Mouse (Mus musculus): ENCODE measurements around the gene Ssr2. TPM values are rescaled to one million over a fixed set of nuclear protein-coding genes. Genes with fewer than 3 reads are reported as not detected.

Gene Ssr2
- polyA plus RNA-seq, 1 experiment from 2014 or later = 155 TPM

- Histone ChIP-seq H3K4me3 (ENCODE audit: low read depth, low read length) (no peak overlapping the region), H3K27me3 (replicated peaks; ENCODE audit: control insufficient read depth, insufficient read depth, low read length) (no peaks in the 10 kb centered on the region), H3K36me3 (ENCODE audit: control insufficient read depth, insufficient read depth, low read length) (no peaks in the 10 kb centered on the region), H3K9ac (ENCODE audit: low read length) (no peak overlapping the region), H3K4me1 (ENCODE audit: control insufficient read depth, insufficient read depth, low read length) (peaks cover 3% of the 10 kb centered on the region; the same call in 1 of the 2 replicates), H3K27ac (ENCODE audit: low read depth, low read length) (no peak overlapping the region), H3K4me2 (ENCODE audit: low read length) (no peak overlapping the region), H3K9me3 (replicated peaks; ENCODE audit: control insufficient read depth, low read length) (no peaks in the 10 kb centered on the region)
- no peak for ATAC-seq
- no peak for DNase-seq (ENCODE audit: low spot score)
- 83% methylated on average over 8 of the region's 8 CpGs for WGBS
These were observed 38.7 kb downstream of the Ssr2 start for GRCm38 (mm10) chr3:88614418-88614817.

- no peaks in the 10 kb centered on the region for H3K27me3 ChIP-seq (replicated peaks; ENCODE audit: control insufficient read depth, insufficient read depth, low read length)
- no peak overlapping the region for H3K27ac ChIP-seq (ENCODE audit: low read depth, low read length)
- ATAC-seq (no peak), DNase-seq (ENCODE audit: low spot score) (no peak)
- no peaks in the 10 kb centered on the region for H3K9me3 ChIP-seq (replicated peaks; ENCODE audit: control insufficient read depth, low read length)
- 65% methylated on average over 5 of the region's 5 CpGs for WGBS
- H3K4me1 ChIP-seq (ENCODE audit: control insufficient read depth, insufficient read depth, low read length) = peaks cover 3% of the 10 kb centered on the region; the same call in 1 of the 2 replicates
- no peak overlapping the region for H3K9ac ChIP-seq (ENCODE audit: low read length)
- no peaks in the 10 kb centered on the region for H3K36me3 ChIP-seq (ENCODE audit: control insufficient read depth, insufficient read depth, low read length)
- no peak overlapping the region for H3K4me2 ChIP-seq (ENCODE audit: low read length)
- H3K4me3 ChIP-seq (ENCODE audit: low read depth, low read length) = no peak overlapping the region
These were observed 39.4 kb downstream of the Ssr2 start for GRCm38 (mm10) chr3:88615117-88615516.

- H3K9ac ChIP-seq (ENCODE audit: low read length) = no peak overlapping the region
- no peaks in the 10 kb centered on the region for H3K36me3 ChIP-seq (ENCODE audit: control insufficient read depth, insufficient read depth, low read length)
- H3K4me2 ChIP-seq (ENCODE audit: low read length) = no peak overlapping the region
- H3K4me3 ChIP-seq (ENCODE audit: low read depth, low read length) = no peak overlapping the region
- no peaks in the 10 kb centered on the region for H3K9me3 ChIP-seq (replicated peaks; ENCODE audit: control insufficient read depth, low read length)
- no peaks in the 10 kb centered on the region for H3K27me3 ChIP-seq (replicated peaks; ENCODE audit: control insufficient read depth, insufficient read depth, low read length)
- H3K4me1 ChIP-seq (ENCODE audit: control insufficient read depth, insufficient read depth, low read length) = peaks cover 3% of the 10 kb centered on the region; the same call in 1 of the 2 replicates
- H3K27ac ChIP-seq (ENCODE audit: low read depth, low read length) = no peak overlapping the region
- ATAC-seq (no peak; the same call in 1 of the 2 replicates), DNase-seq (ENCODE audit: low spot score) (peak; percentile 59)
- 38% methylated on average over 9 of the region's 9 CpGs for WGBS
These were observed 40.3 kb downstream of the Ssr2 start for GRCm38 (mm10) chr3:88615902-88616391.

- ATAC-seq = no peak
- no peak for DNase-seq (ENCODE audit: low spot score)
- H3K9me3 ChIP-seq (replicated peaks; ENCODE audit: control insufficient read depth, low read length) = no peaks in the 10 kb centered on the region
- H3K27ac ChIP-seq (ENCODE audit: low read depth, low read length) = no peak overlapping the region
- no peaks in the 10 kb centered on the region for H3K27me3 ChIP-seq (replicated peaks; ENCODE audit: control insufficient read depth, insufficient read depth, low read length)
- H3K4me1 ChIP-seq (ENCODE audit: control insufficient read depth, insufficient read depth, low read length) = peaks cover 3% of the 10 kb centered on the region; the same call in 1 of the 2 replicates
- H3K9ac ChIP-seq (ENCODE audit: low read length) = no peak overlapping the region
- H3K4me2 ChIP-seq (ENCODE audit: low read length) = no peak overlapping the region
- H3K4me3 ChIP-seq (ENCODE audit: low read depth, low read length) = no peak overlapping the region
- no peaks in the 10 kb centered on the region for H3K36me3 ChIP-seq (ENCODE audit: control insufficient read depth, insufficient read depth, low read length)
- 72% methylated on average over 3 of the region's 3 CpGs for WGBS
These were observed 41.4 kb downstream of the Ssr2 start for GRCm38 (mm10) chr3:88616951-88617500.

- no peaks in the 10 kb centered on the region for H3K9me3 ChIP-seq (replicated peaks; ENCODE audit: control insufficient read depth, low read length)
- DNase-seq (ENCODE audit: low spot score) (no peak), ATAC-seq (no peak)
- H3K27me3 ChIP-seq (replicated peaks; ENCODE audit: control insufficient read depth, insufficient read depth, low read length) = no peaks in the 10 kb centered on the region
- H3K4me3 ChIP-seq (ENCODE audit: low read depth, low read length) = no peak overlapping the region
- H3K27ac ChIP-seq (ENCODE audit: low read depth, low read length) = no peak overlapping the region
- 86% methylated on average over 8 of the region's 8 CpGs for WGBS
- H3K4me1 ChIP-seq (ENCODE audit: control insufficient read depth, insufficient read depth, low read length) = peaks cover 3% of the 10 kb centered on the region; the same call in 1 of the 2 replicates
- H3K36me3 ChIP-seq (ENCODE audit: control insufficient read depth, insufficient read depth, low read length) = no peaks in the 10 kb centered on the region
- H3K9ac ChIP-seq (ENCODE audit: low read length) = no peak overlapping the region
- H3K4me2 ChIP-seq (ENCODE audit: low read length) = no peak overlapping the region
These were observed 42.6 kb downstream of the Ssr2 start for GRCm38 (mm10) chr3:88618074-88618871.

- peaks cover 6% of the 10 kb centered on the region for H3K4me1 ChIP-seq (ENCODE audit: control insufficient read depth, insufficient read depth, low read length)
- 42% methylated on average over 9 of the region's 9 CpGs for WGBS
- DNase-seq (ENCODE audit: low spot score) (no peak), ATAC-seq (no peak)
- H3K36me3 ChIP-seq (ENCODE audit: control insufficient read depth, insufficient read depth, low read length) = no peaks in the 10 kb centered on the region
- no peaks in the 10 kb centered on the region for H3K27me3 ChIP-seq (replicated peaks; ENCODE audit: control insufficient read depth, insufficient read depth, low read length)
- no peaks in the 10 kb centered on the region for H3K9me3 ChIP-seq (replicated peaks; ENCODE audit: control insufficient read depth, low read length)
- H3K9ac ChIP-seq (ENCODE audit: low read length) = no peak overlapping the region
- H3K27ac ChIP-seq (ENCODE audit: low read depth, low read length) = no peak overlapping the region
- no peak overlapping the region for H3K4me2 ChIP-seq (ENCODE audit: low read length)
- no peak overlapping the region for H3K4me3 ChIP-seq (ENCODE audit: low read depth, low read length)
These were observed 43.7 kb downstream of the Ssr2 start for GRCm38 (mm10) chr3:88619113-88620097.

- H3K4me1 ChIP-seq (ENCODE audit: control insufficient read depth, insufficient read depth, low read length) = peaks cover 15% of the 10 kb centered on the region
- H3K27ac ChIP-seq (ENCODE audit: low read depth, low read length) = peak overlapping the region; percentile 93; the same call in 1 of the 2 replicates
- H3K27me3 ChIP-seq (replicated peaks; ENCODE audit: control insufficient read depth, insufficient read depth, low read length) = no peaks in the 10 kb centered on the region
- DNase-seq (ENCODE audit: low spot score) (no peak), ATAC-seq (no peak)
- 15% methylated on average over 15 of the region's 15 CpGs for WGBS
- peaks cover 6% of the 10 kb centered on the region; the same call in 1 of the 2 replicates for H3K36me3 ChIP-seq (ENCODE audit: control insufficient read depth, insufficient read depth, low read length)
- H3K4me3 ChIP-seq (ENCODE audit: low read depth, low read length) = peak overlapping the region; percentile 99
- H3K9ac ChIP-seq (ENCODE audit: low read length) = peak overlapping the region; percentile 99
- peak overlapping the region; percentile 76 for H3K4me2 ChIP-seq (ENCODE audit: low read length)
- no peaks in the 10 kb centered on the region for H3K9me3 ChIP-seq (replicated peaks; ENCODE audit: control insufficient read depth, low read length)
These were observed 44.7 kb downstream of the Ssr2 start for GRCm38 (mm10) chr3:88620146-88620991.
